Mouse (Mus musculus) neutrophil, adult 83 days (primary cell): ENCODE measurements around the gene Itga6. TPM values are rescaled to one million over a fixed set of nuclear protein-coding genes. Genes with fewer than 3 reads are reported as not detected.

Experiments
- total RNA-seq, 2 experiments: library from RNA; stranded (reverse); gene quantifications; one replicate each; pipeline ENCODE4 v1.2.4; 2023

The Itga6 gene
- total RNA-seq, result 10 to 100 TPM; 23.4 to 26.0 TPM

GRCm38 (mm10) chr2:71745610-71746374, at the start of gene Itga6:
TSS of gene Itga6 (plus strand) at chr2:71745616.

GRCm38 (mm10) chr2:71872801-71873443, 127.5 kb downstream of the Itga6 start, which contains the start of gene Pdk1:
TSS of gene Pdk1 (plus strand) at chr2:71873224.

Other genes starting within 250 kb of the Itga6 start
- gene Dlx1, start 217.5 kb upstream of the Itga6 start, total RNA-seq, result under 1 TPM in 1 of 2 experiments, not detected in 1; 0.11 TPM
- gene Dlx2, start 198.9 kb upstream of the Itga6 start, total RNA-seq, result not detected
- 1 to 10 TPM; 7.3 to 7.9 TPM for gene Pdk1, start 127.6 kb downstream of the Itga6 start, total RNA-seq
- gene Rapgef4, start 235.6 kb downstream of the Itga6 start, total RNA-seq, result 1 to 10 TPM; 1.4 to 1.6 TPM